Mouse (Mus musculus) heart, embryonic 14.5 days (tissue): ENCODE measurements around the gene Senp6. TPM values are rescaled to one million over a fixed set of nuclear protein-coding genes. Genes with fewer than 3 reads are reported as not detected.

Experiments used
- ATAC-seq: fragments of 200-750 bp; cut with Nextera tagmentation; 2 replicates; pipeline ENCODE4 v1.8.0; 2017; ENCODE audit warnings: low read depth, moderate TSS enrichment; ENCODE audit not compliant: insufficient number of reproducible peaks, insufficient read depth, low FRiP score
- H3K27ac ChIP-seq, 2 experiments: fragments of 200-500 bp in 1 of 2; fragments of 300-500 bp in 1 of 2; sonication (generic) in 1 of 2; replicated peaks in 1 of 2; 2 replicates each; pipeline ENCODE4 v1.5.1; 2012 to 2014; ENCODE audit warnings: low read depth in 2 of 2, low read length in 2 of 2, control low read depth in 1 of 2, mild to moderate bottlenecking in 1 of 2, mixed read lengths in 1 of 2; ENCODE audit not compliant: control insufficient read depth in 1 of 2, insufficient read depth in 1 of 2
- H3K27me3 ChIP-seq: fragments of 300-500 bp; sonication (generic); 2 replicates; pipeline ENCODE4 v1.6.1; 2014; ENCODE audit warnings: mild to moderate bottlenecking, low read length, control low read depth; ENCODE audit not compliant: control insufficient read depth, insufficient read depth
- H3K36me3 ChIP-seq: fragments of 300-500 bp; sonication (generic); 2 replicates; pipeline ENCODE4 v1.6.1; 2014; ENCODE audit warnings: mild to moderate bottlenecking, control low read depth, low read length, mixed read lengths; ENCODE audit not compliant: control insufficient read depth, insufficient read depth
- H3K4me1 ChIP-seq, 2 experiments: fragments of 200-500 bp in 1 of 2; fragments of 300-500 bp in 1 of 2; sonication (generic) in 1 of 2; 2 replicates each; pipeline ENCODE4 v1.6.1; 2012 to 2014; ENCODE audit warnings: low read length in 2 of 2, control low read depth in 1 of 2, mixed read lengths in 1 of 2; ENCODE audit not compliant: control insufficient read depth in 2 of 2, insufficient read depth in 2 of 2
- H3K4me2 ChIP-seq: fragments of 300-500 bp; sonication (generic); 2 replicates; pipeline ENCODE4 v1.6.1; 2014; ENCODE audit warnings: mild to moderate bottlenecking, low read length
- H3K4me3 ChIP-seq, 2 experiments: fragments of 200-500 bp in 1 of 2; fragments of 300-500 bp in 1 of 2; sonication (generic) in 1 of 2; 2 replicates each; pipeline ENCODE4 v1.5.1; 2012 to 2014; ENCODE audit warnings: low read length in 2 of 2, mild to moderate bottlenecking in 2 of 2, control low read depth in 1 of 2, low read depth in 1 of 2, moderate library complexity in 1 of 2; ENCODE audit not compliant: control insufficient read depth in 1 of 2, insufficient read depth in 1 of 2
- H3K9ac ChIP-seq: fragments of 300-500 bp; sonication (generic); 2 replicates; pipeline ENCODE4 v1.6.1; 2014; ENCODE audit warnings: mild to moderate bottlenecking, low read length
- H3K9me3 ChIP-seq: fragments of 300-500 bp; sonication (generic); 2 replicates; pipeline ENCODE4 v1.6.1; 2016; ENCODE audit warnings: low read length, control low read depth; ENCODE audit not compliant: control insufficient read depth
- WGBS: fragments of 180-500 bp; shearing (Covaris S2); extraction: QIAGEN DNeasy Blood & Tissue Kit; methylation state at CpG from one replicate; pipeline ENCODE4 v1.1.7; 2014; 5-methylcytosine and 5-hydroxymethylcytosine counted together
- polyA plus RNA-seq: library from polyadenylated mRNA; unstranded; fragments of >200 nt; fragmentation: Nextera tagmentation; extraction: Ambion mirVana; gene quantifications from 2 replicates; pipeline ENCODE4 v1.2.1, GENCODE M21; 2014

Senp6 gene
- polyA plus RNA-seq, 1 experiment from 2014 or later = 51.7 TPM

- Histone ChIP-seq H3K4me1 (peaks cover 0 to 9% of the 10 kb centered on the region in 2 experiments; a peak in 2 of 4 replicates), H3K27ac (no peak overlapping the region), H3K9ac (no peak overlapping the region), H3K9me3 (no peaks in the 10 kb centered on the region), H3K4me3 (no peak overlapping the region), H3K36me3 (no peaks in the 10 kb centered on the region), H3K27me3 (no peaks in the 10 kb centered on the region), H3K4me2 (no peak overlapping the region)
- ATAC-seq = no peak
- 77% methylated on average over 4 of the region's 4 CpGs for WGBS
Observed at GRCm38 (mm10) chr9:80163126-80163723, 96.5 kb downstream of the Senp6 start.

GRCm38 (mm10) chr9:80164191-80164590 is 97.5 kb downstream of the Senp6 start:
- Histone ChIP-seq H3K4me1 (peaks cover 0 to 9% of the 10 kb centered on the region in 2 experiments; a peak in 2 of 4 replicates), H3K4me2 (peak overlapping the region; percentile 70), H3K4me3 (peak overlapping the region; percentile 66 to 77), H3K9me3 (no peaks in the 10 kb centered on the region), H3K9ac (peak overlapping the region; percentile 56), H3K36me3 (no peaks in the 10 kb centered on the region), H3K27ac (no peak overlapping the region), H3K27me3 (no peaks in the 10 kb centered on the region)
- 2% methylated on average over 13 of the region's 13 CpGs for WGBS
- no peak for ATAC-seq

- H3K4me2 ChIP-seq = peak within 1 kb of the TSS; percentile 70
- H3K36me3 ChIP-seq = no peaks in the 10 kb centered on the region
- H3K27ac ChIP-seq = peak within 1 kb of the TSS; percentile 89 to 94
- H3K9me3 ChIP-seq = no peaks in the 10 kb centered on the region
- ATAC-seq = peak; percentile 99
- H3K9ac ChIP-seq = peak within 1 kb of the TSS; percentile 89
- no peaks in the 10 kb centered on the region for H3K27me3 ChIP-seq
- under 1% methylated on average over 69 of the region's 69 CpGs for WGBS
- peak within 1 kb of the TSS; percentile 77 to 89 for H3K4me3 ChIP-seq
- H3K4me1 ChIP-seq = peaks cover 0 to 9% of the 10 kb centered on the region in 2 experiments; a peak in 2 of 4 replicates
Observed at GRCm38 (mm10) chr9:80164611-80165474, 98.1 kb downstream of the Senp6 start, which contains the start of gene Myo6. Gene Myo6 (plus strand): TSS chr9:80165031.

- no peaks in the 10 kb centered on the region for H3K27me3 ChIP-seq
- peak overlapping the region; percentile 28 to 77 for H3K4me3 ChIP-seq
- ATAC-seq = no peak
- peak overlapping the region; percentile 70 for H3K4me2 ChIP-seq
- no peaks in the 10 kb centered on the region for H3K36me3 ChIP-seq
- WGBS = 30% methylated on average over 9 of the region's 9 CpGs
- peaks cover 0 to 9% of the 10 kb centered on the region in 2 experiments; a peak in 2 of 4 replicates for H3K4me1 ChIP-seq
- H3K9me3 ChIP-seq = no peaks in the 10 kb centered on the region
- peak overlapping the region; percentile 25 to 55; a peak in 2 of 4 replicates for H3K27ac ChIP-seq
- peak overlapping the region; percentile 89 for H3K9ac ChIP-seq
Observed at GRCm38 (mm10) chr9:80165690-80166089, 99.0 kb downstream of the Senp6 start.

DNA sequence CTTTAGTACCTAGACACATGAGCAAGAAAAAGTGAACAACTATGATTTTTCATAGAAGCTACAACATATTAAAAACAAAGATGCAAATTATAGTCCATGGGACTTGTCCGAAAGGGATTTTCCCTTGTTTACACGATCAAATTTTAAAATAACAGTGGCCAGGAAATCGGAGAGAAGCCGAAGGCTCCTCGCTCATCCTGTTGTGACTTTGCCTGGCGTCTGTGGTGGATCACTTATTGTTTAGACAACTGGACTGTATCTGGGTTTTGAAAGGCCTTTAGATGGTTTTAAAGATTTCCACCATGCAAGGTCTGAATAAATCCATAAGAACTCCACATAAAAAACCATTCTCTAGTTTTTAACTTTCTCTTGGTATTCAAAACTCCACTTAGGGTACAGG is 99.7 kb downstream of the Senp6 start:
- Histone ChIP-seq H3K4me2 (peak overlapping the region; percentile 70), H3K4me3 (peak overlapping the region in 1 of 2 experiments; percentile 77; a peak in 2 of 4 replicates), H3K27ac (no peak overlapping the region), H3K9ac (peak overlapping the region; percentile 89), H3K27me3 (no peaks in the 10 kb centered on the region), H3K9me3 (no peaks in the 10 kb centered on the region), H3K4me1 (peaks cover 0 to 9% of the 10 kb centered on the region in 2 experiments; a peak in 2 of 4 replicates), H3K36me3 (no peaks in the 10 kb centered on the region)
- no peak for ATAC-seq
- 74% methylated on average over 6 of the region's 6 CpGs for WGBS

DNA sequence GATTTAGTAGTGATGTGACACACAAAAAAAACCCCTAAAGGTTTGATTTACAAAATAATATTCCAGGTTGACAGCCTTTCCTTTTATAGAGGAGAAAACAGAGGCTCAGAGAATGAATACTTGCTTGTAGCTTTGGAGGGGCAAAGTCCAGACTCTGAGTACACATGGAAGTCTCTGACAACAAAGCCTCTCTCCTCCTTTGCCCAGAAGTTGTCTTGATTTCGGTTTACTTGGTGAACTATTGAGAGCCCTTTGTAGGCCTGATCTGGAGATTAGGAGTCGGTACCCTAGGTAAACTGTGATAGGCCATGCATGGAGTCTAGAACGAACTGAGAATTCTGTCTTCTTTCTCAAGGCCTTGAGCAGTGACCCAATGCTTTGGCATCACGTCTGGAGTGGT is 100.4 kb downstream of the Senp6 start:
- WGBS = 73% methylated on average over 4 of the region's 4 CpGs
- no peak overlapping the region for H3K9ac ChIP-seq
- peak overlapping the region; percentile 70 for H3K4me2 ChIP-seq

GRCm38 (mm10) chr9:80169551-80169950 is 102.8 kb downstream of the Senp6 start:
- no peak overlapping the region for H3K4me3 ChIP-seq
- no peaks in the 10 kb centered on the region for H3K36me3 ChIP-seq
- H3K27me3 ChIP-seq = no peaks in the 10 kb centered on the region
- no peak overlapping the region for H3K27ac ChIP-seq
- ATAC-seq = no peak
- 80% methylated on average over 9 of the region's 9 CpGs for WGBS
- H3K9me3 ChIP-seq = no peaks in the 10 kb centered on the region
- no peak overlapping the region for H3K9ac ChIP-seq
- H3K4me1 ChIP-seq = 0 out of 4 replicates have a peak, but pooled peaks cover 0 to 5% of the 10 kb centered on the region in 2 experiments
- H3K4me2 ChIP-seq = no peak overlapping the region

More for the DNA sequence above, 100.4 kb downstream of the Senp6 start:
- Histone ChIP-seq H3K27ac (no peak overlapping the region), H3K27me3 (no peaks in the 10 kb centered on the region), H3K4me3 (no peak overlapping the region), H3K9me3 (no peaks in the 10 kb centered on the region), H3K4me1 (peaks cover 0 to 9% of the 10 kb centered on the region in 2 experiments; a peak in 2 of 4 replicates), H3K36me3 (no peaks in the 10 kb centered on the region)
- no peak for ATAC-seq
